Mouse (Mus musculus): ENCODE data around the gene Smim23. TPM values are rescaled to one million over a fixed set of nuclear protein-coding genes. Genes with fewer than 3 reads are reported as not detected.

Smim23 gene
- total RNA-seq, 1 experiment from 2014 or later = not detected

DNA sequence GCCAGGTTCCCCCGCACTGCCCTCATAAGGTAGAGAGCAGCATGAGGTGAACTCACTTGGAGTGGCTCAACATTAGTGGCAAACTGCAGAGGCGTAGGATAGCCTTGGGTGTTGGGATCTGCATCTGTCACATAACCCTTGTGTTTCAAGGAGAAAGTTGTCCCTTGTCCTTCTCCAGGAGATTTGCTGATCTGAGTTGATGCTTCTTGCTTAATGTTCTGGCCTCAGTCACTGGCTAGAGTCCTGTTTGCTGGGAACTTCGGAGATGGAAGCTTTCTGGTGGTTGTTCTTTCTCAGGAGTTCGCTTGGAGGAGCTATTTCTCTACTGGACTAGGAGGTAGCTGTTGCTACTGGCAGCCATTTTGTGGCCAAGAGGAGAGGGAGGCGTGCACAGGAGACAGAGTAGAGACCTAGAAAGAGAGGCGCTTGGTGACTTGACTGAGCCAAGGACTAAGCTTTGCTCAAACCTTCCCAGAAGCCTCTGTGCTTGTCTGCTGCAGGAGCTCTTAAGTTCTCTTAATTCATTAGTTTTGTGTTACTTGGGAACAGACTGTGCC, 38.7 kb downstream of the Smim23 start:
- ATAC-seq (replicated peaks; ENCODE audit: insufficient number of reproducible peaks, low FRiP score, low TSS enrichment, poor library complexity, severe bottlenecking) = no peak

DNA sequence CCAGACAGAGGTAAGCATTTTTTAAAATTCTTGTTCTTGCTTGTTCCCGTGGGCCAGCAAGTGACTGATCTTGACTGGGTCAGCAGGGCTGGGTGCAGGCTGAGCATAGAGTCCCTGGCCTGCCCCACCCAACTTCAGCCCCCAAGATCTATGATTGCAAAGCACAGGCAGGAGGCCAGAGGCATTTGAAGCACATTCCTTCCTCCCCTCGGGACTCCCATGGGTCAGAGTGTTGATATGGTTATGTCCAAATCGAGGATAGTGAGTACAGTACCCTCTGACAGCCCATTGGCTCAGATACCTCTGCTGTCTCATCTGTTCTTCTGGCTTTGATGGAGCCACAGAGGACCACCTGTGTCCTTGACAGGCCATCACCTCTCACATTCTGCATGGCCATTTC, 41.7 kb downstream of the Smim23 start:
- no peak for ATAC-seq (replicated peaks; ENCODE audit: insufficient number of reproducible peaks, low FRiP score, low TSS enrichment, poor library complexity, severe bottlenecking)

GRCm38 (mm10) chr11:32781633-32782404, 42.6 kb downstream of the Smim23 start:
- ATAC-seq (replicated peaks; ENCODE audit: insufficient number of reproducible peaks, low FRiP score, low TSS enrichment, poor library complexity, severe bottlenecking) = no peak

GRCm38 (mm10) chr11:32780747-32781536, 43.5 kb downstream of the Smim23 start:
- no peak for ATAC-seq (replicated peaks; ENCODE audit: insufficient number of reproducible peaks, low FRiP score, low TSS enrichment, poor library complexity, severe bottlenecking)

DNA sequence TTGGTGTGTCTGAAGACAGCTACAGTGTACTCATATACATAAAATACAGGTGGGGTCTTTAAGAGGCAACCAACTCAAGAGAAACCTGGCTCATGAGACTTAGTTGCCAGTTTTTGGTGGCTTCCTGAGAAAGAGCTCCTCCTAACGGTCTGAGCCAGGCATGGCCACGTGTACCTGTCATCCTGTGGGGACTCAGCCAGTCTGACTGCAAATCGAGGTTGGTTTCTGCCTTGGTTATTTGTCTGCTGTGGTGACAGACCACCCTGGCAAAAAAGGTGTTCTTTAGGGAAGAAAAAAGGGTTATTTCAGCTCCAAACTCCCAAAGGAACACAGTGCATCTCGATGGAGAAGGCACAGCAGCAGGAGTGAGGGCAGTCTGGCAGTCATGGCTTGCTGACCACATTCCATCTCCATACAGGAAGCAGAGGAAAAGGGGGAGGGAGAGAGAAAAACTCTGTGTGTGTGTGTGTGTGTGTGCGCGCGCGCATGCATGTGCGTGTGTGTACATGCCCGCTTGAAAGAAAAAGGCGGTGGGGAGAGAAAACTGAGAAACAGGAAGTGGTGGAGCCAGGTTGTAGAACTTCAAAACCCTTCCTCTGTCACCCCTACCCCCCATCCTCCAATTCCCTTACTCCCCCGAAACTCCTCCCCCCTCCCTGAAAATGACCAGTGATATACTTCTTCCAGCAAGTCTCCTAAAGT, 55.6 kb downstream of the Smim23 start:
- no peak for ATAC-seq (replicated peaks; ENCODE audit: insufficient number of reproducible peaks, low FRiP score, low TSS enrichment, poor library complexity, severe bottlenecking)

Other genes with a start within 250 kb of the Smim23 start
- gene Fbxw11, start 181.9 kb downstream of the Smim23 start, total RNA-seq (2017) = 57.1 to 117 TPM (median 73.5 TPM) in 3 replicates

Measured in monocyte, adult 5-6 weeks (primary cell).